Comparison of ENCODE assay signal across 8 mouse cellular contexts in the genomic region with DNA sequence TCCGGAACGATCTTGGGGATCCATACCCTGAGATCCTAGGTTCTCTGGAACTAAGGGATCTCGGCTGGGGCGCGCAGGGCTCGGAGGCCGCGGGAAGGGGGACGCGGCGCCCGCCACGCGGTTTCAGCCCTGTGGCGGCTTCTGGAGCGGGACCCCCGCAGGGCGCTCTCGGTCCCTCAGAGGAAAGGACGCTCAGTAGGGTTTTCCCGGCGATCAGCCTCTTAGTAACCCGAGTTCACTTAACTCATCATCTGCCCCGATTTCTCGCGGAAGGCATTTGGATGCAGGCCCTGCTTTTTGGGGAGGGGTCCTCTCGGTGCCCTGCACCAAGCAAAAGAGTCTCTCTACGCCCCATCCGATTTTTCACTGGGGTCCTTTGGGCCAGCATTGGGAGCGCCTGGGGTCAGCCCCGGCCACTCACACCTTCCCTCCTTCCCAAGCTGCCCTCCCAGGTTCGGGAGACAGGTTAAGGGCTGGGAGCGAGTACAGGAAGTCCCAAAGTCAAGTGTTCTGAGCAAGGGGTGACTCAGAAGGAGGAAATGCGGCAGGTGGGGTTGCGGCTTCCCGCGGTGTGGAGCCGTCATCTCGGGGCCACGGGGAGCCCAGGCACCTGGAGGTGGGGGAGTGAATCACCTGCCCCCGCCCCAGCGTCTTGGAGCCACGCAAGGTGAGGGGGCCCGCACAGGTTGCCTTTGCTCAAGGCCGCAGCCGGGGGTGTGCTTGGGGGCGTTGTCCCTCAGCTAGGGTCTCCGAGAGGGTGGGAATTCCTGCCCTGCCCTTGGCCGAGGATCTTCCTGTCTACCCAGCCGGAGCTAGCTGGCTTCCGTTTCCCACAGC. TPM values are rescaled to one million over a fixed set of nuclear protein-coding genes. Genes with fewer than 3 reads are reported as not detected.
DNase-seq lines count a peak whose midpoint lies in the region; ATAC-seq lines count a peak whose summit lies in the region.

No protein-coding gene starts in this region.

- H3K4me3 ChIP-seq in kidney, embryonic 14.5 days (ENCODE audit: low read length) = peak overlapping the region; percentile 67
- H3K4me3 ChIP-seq in brown adipose tissue, adult 24 weeks (ENCODE audit: insufficient read depth, low read depth, low read length) = peak overlapping the region; percentile 97
- H3K4me3 ChIP-seq in hindbrain, embryonic 16.5 days (ENCODE audit: low read length) = peak overlapping the region; percentile 70

- peaks cover 46% of the 10 kb centered on the region for H3K4me1 ChIP-seq in kidney, embryonic 14.5 days (ENCODE audit: control insufficient read depth, insufficient read depth, low read length)
- peaks cover 12% of the 10 kb centered on the region for H3K4me1 ChIP-seq in brown adipose tissue, adult 24 weeks (ENCODE audit: control insufficient read depth, insufficient read depth, insufficient read length, low read length)
- H3K4me1 ChIP-seq in hindbrain, embryonic 16.5 days (ENCODE audit: control insufficient read depth, insufficient read depth, low read depth, low read length) = peaks cover 8% of the 10 kb centered on the region

- no peaks in the 10 kb centered on the region for H3K36me3 ChIP-seq in kidney, embryonic 14.5 days (ENCODE audit: control insufficient read depth, insufficient read depth, low read length)
- no peaks in the 10 kb centered on the region for H3K36me3 ChIP-seq in hindbrain, embryonic 16.5 days (ENCODE audit: control insufficient read depth, insufficient read depth, low read length)

- intact Hi-C loops in left cerebral cortex, postnatal 10 days (cut with DNase I) = no loop called here

- no peak for DNase-seq in kidney, adult 9 months
- peak; percentile 85 for DNase-seq in lung, postnatal 25 days (ENCODE audit: low spot score)
- DNase-seq in thymus, postnatal 36 days = peak; percentile 28 to 39
- DNase-seq in left cerebral cortex, postnatal 10 days (ENCODE audit: extremely low spot score in 1 of 2, low spot score in 2 of 2) = no peak
- no peak for DNase-seq in layer of hippocampus, postnatal 10 days (ENCODE audit: low spot score in 2 of 2)

- H3K27ac ChIP-seq in kidney, embryonic 14.5 days (ENCODE audit: low read depth, low read length) = no peak overlapping the region
- peak overlapping the region; percentile 82 for H3K27ac ChIP-seq in brown adipose tissue, adult 24 weeks (replicated peaks; ENCODE audit: low read depth, low read length)
- no peak overlapping the region for H3K27ac ChIP-seq in hindbrain, embryonic 16.5 days (ENCODE audit: low read depth, low read length)

- 1% methylated on average over 51 of the region's 51 CpGs for WGBS in kidney, embryonic 14.5 days
- WGBS in hindbrain, embryonic 16.5 days = under 1% methylated on average over 45 of the region's 51 CpGs

- H3K4me2 ChIP-seq in kidney, embryonic 14.5 days (replicated peaks; ENCODE audit: low read depth, low read length) = peak overlapping the region; percentile 84
- peak overlapping the region; percentile 90 for H3K4me2 ChIP-seq in hindbrain, embryonic 16.5 days (ENCODE audit: low read length)

- no peaks in the 10 kb centered on the region for H3K9me3 ChIP-seq in kidney, embryonic 14.5 days (ENCODE audit: control insufficient read depth, low read length)
- no peaks in the 10 kb centered on the region for H3K9me3 ChIP-seq in hindbrain, embryonic 16.5 days (ENCODE audit: control insufficient read depth, low read length)

- peak overlapping the region; percentile 76 for H3K9ac ChIP-seq in kidney, embryonic 14.5 days (ENCODE audit: low read depth, low read length)
- H3K9ac ChIP-seq in hindbrain, embryonic 16.5 days (ENCODE audit: low read depth, low read length) = peak overlapping the region; percentile 66

- ATAC-seq in kidney, embryonic 14.5 days (ENCODE audit: low FRiP score, low TSS enrichment) = no peak
- ATAC-seq in hindbrain, embryonic 16.5 days = peak; percentile 27; the same call in 1 of the 2 replicates

- H3K27me3 ChIP-seq in kidney, embryonic 14.5 days (ENCODE audit: control insufficient read depth, insufficient read depth, low read length) = peaks cover 13% of the 10 kb centered on the region
- H3K27me3 ChIP-seq in hindbrain, embryonic 16.5 days (replicated peaks; ENCODE audit: control insufficient read depth, insufficient read depth, low read length) = peaks cover 16% of the 10 kb centered on the region

RNA-seq across cellular contexts. Expression of a gene that starts 0.8 kb away (rescaled TPM):
- 3.7 and 3.9 TPM in 2 replicates for polyA plus RNA-seq in kidney, embryonic 14.5 days (2014; fragmentation: Nextera tagmentation; extraction: Ambion mirVana)
- 1.6 and 1.7 TPM in 2 replicates for polyA plus RNA-seq in brown adipose tissue, adult 24 weeks (2012; ENCODE audit: insufficient read depth, insufficient read length, missing spikeins)
- polyA plus RNA-seq in hindbrain, embryonic 16.5 days (2015; fragmentation: Nextera tagmentation; extraction: Ambion mirVana) = 1.1 TPM in 2 replicates
- 1 to 10 TPM; 1.9 TPM for total RNA-seq in left cerebral cortex, postnatal 10 days (2021)
- 1 to 10 TPM; 2.5 to 2.7 TPM for total RNA-seq in layer of hippocampus, postnatal 10 days (2021)

Comparison
In these comparisons a context has a peak if more than half of its experiments do, and no peak if none do; other contexts are left out.
1. DNase-seq: peak in lung, postnatal 25 days (single experiment) and thymus, postnatal 36 days (2 of 2); none in kidney, adult 9 months (single experiment), left cerebral cortex, postnatal 10 days (0 of 2) and layer of hippocampus, postnatal 10 days (0 of 2).
2. Peak in every context shown above with its lines, with median percentiles within 50 percentile points of each other: H3K4me3 ChIP-seq.